Mouse (Mus musculus): Measurements from ENCODE around the gene Fut8. TPM values are rescaled to one million over a fixed set of nuclear protein-coding genes. Genes with fewer than 3 reads are reported as not detected.
A peak's percentile ranks its signal among the peaks of the same experiment; 100 is the strongest.

Fut8 gene
- polyA plus RNA-seq, 1 experiment from 2014 or later: 29.6 TPM

DNA sequence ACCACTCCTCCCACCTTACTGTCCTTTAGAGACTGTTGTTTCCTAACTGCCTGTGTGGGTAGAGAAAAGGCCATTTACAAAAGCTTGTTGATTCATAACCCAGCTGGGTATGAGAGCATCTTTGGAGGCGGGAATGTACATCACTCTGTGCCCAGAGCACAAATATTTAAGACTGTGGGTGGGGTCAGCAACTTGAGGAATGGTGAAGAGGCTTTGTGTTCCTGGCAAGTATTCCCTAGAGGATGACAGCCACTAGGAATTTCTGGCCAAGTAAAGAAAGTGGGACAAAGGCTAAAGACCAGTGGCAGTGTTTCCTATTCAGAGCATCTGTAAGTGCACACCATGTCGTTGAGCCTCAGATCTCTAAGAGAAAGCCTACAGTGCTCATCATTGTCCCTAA, 242.0 kb downstream of the Fut8 start:
- TF ChIP-seq CTCF (IDR thresholded peaks at IDR 0.05; ENCODE audit: low read depth): no peak
- H3K4me2 ChIP-seq (ENCODE audit: low read length): no peak overlapping the region
- H3K4me3 ChIP-seq (replicated peaks; ENCODE audit: low read depth, low read length): no peak overlapping the region
- H3K27me3 ChIP-seq (ENCODE audit: insufficient read depth, low read length): no peaks in the 10 kb centered on the region
- no peak for ATAC-seq (replicated peaks; ENCODE audit: low FRiP score, low read depth)
- no peaks in the 10 kb centered on the region for H3K36me3 ChIP-seq (ENCODE audit: insufficient read depth, low read length)
- DNase-seq (ENCODE audit: low spot score): no peak
- H3K27ac ChIP-seq: no peak overlapping the region
- H3K9ac ChIP-seq (ENCODE audit: low read depth, low read length): no peak overlapping the region
- H3K4me1 ChIP-seq (replicated peaks; ENCODE audit: insufficient read depth, low read length): no peaks in the 10 kb centered on the region
- no peaks in the 10 kb centered on the region for H3K9me3 ChIP-seq (replicated peaks; ENCODE audit: low read length)
- WGBS: 87% methylated on average over 2 of the region's 2 CpGs

DNA sequence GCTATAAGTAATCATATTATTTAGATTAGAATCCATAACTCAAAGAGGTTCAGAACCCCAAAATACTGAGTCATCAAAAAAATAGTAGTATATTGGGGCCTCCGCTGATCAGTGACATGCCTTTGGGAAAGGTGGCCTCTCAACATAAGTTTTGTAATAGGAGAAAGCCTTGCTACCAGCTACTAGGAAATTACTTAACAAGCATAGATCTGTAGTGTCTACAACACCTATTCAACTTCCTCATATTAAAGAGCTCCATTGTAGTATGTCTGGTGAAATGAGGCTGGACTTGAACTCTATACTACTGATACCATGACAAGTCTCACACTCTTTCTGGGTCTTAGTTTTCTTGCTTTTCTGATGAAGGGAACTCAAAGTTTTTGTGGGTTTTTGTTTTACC, 243.2 kb downstream of the Fut8 start:
- H3K4me2 ChIP-seq (ENCODE audit: low read length): no peak overlapping the region
- H3K36me3 ChIP-seq (ENCODE audit: insufficient read depth, low read length): no peaks in the 10 kb centered on the region
- TF ChIP-seq CTCF (IDR thresholded peaks at IDR 0.05; ENCODE audit: low read depth): no peak
- DNase-seq (ENCODE audit: low spot score) (no peak), ATAC-seq (replicated peaks; ENCODE audit: low FRiP score, low read depth) (no peak)
- H3K4me3 ChIP-seq (replicated peaks; ENCODE audit: low read depth, low read length): no peak overlapping the region
- WGBS: 93% methylated on average over 1 of the region's 1 CpGs
- H3K9me3 ChIP-seq (replicated peaks; ENCODE audit: low read length): no peaks in the 10 kb centered on the region
- no peak overlapping the region for H3K27ac ChIP-seq
- H3K27me3 ChIP-seq (ENCODE audit: insufficient read depth, low read length): no peaks in the 10 kb centered on the region
- H3K9ac ChIP-seq (ENCODE audit: low read depth, low read length): no peak overlapping the region
- no peaks in the 10 kb centered on the region for H3K4me1 ChIP-seq (replicated peaks; ENCODE audit: insufficient read depth, low read length)

DNA sequence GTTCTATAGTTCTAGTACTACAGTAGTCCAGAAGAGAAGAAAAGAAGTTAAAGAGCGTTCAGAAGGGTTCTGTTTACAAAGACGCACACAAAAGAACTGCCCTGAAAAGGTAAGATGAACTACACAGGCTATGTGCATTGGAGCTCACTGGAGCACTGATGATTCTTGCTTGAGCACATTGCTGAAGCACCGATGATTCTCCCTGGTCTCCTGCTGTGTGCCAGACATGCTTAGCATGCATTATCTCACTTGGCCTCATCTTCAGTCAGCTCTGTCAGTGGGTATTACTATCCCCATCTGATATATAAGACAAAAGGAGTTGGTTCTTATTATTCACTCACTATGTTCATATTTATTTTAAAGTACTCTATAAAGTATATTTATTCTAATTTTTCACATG, 243.9 kb downstream of the Fut8 start:
- Histone ChIP-seq H3K27me3 (ENCODE audit: insufficient read depth, low read length) (no peaks in the 10 kb centered on the region), H3K4me2 (ENCODE audit: low read length) (no peak overlapping the region), H3K4me3 (replicated peaks; ENCODE audit: low read depth, low read length) (no peak overlapping the region), H3K27ac (no peak overlapping the region), H3K9me3 (replicated peaks; ENCODE audit: low read length) (no peaks in the 10 kb centered on the region), H3K36me3 (ENCODE audit: insufficient read depth, low read length) (no peaks in the 10 kb centered on the region), H3K9ac (ENCODE audit: low read depth, low read length) (no peak overlapping the region), H3K4me1 (replicated peaks; ENCODE audit: insufficient read depth, low read length) (no peaks in the 10 kb centered on the region)
- 85% methylated on average over 3 of the region's 3 CpGs for whole genome bisulfite sequencing
- no peak for ATAC-seq (replicated peaks; ENCODE audit: low FRiP score, low read depth)
- no peak for TF ChIP-seq CTCF (IDR thresholded peaks at IDR 0.05; ENCODE audit: low read depth)
- no peak for DNase-seq (ENCODE audit: low spot score)

DNA sequence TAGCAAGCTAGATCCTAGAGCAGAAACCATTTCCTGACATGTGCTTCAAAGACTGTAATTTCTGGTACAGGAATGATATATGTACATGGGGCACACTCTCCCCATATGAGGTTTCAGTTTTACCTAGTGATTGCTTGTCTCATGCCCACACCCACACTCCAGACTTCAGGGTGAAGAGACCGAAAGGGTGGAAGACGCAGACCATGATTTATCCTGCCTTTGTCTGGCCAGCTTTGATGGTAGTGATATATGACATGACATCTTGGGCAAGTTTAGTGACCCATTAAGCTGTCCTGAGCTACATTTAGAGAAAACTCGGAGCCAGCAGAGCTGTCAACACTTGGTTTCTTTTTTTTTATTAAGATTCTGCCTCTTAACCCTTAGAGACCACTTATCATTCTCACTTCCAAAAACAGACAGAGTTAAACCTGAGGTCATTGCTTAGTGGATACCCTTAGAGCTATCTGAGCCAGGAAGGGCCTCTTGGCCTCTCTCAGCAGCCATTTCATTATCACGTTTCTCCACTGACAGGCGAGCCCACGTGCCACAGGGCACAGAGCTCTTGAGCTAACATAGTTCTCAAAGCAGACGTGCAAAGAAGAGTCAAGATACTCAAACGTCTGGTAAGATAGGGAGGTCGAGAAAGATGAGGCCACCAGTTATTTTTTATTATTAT, 245.4 kb downstream of the Fut8 start:
- Histone ChIP-seq H3K27ac (no peak overlapping the region), H3K4me3 (replicated peaks; ENCODE audit: low read depth, low read length) (no peak overlapping the region), H3K9me3 (replicated peaks; ENCODE audit: low read length) (no peaks in the 10 kb centered on the region), H3K9ac (ENCODE audit: low read depth, low read length) (no peak overlapping the region), H3K4me2 (ENCODE audit: low read length) (no peak overlapping the region), H3K36me3 (ENCODE audit: insufficient read depth, low read length) (no peaks in the 10 kb centered on the region), H3K27me3 (ENCODE audit: insufficient read depth, low read length) (no peaks in the 10 kb centered on the region), H3K4me1 (replicated peaks; ENCODE audit: insufficient read depth, low read length) (no peaks in the 10 kb centered on the region)
- no peak for TF ChIP-seq CTCF (IDR thresholded peaks at IDR 0.05; ENCODE audit: low read depth)
- WGBS: 16% methylated on average over 9 of the region's 9 CpGs
- ATAC-seq (replicated peaks; ENCODE audit: low FRiP score, low read depth) (peak; percentile 57; the same call in 1 of the 2 replicates), DNase-seq (ENCODE audit: low spot score) (peak; percentile 73)

DNA sequence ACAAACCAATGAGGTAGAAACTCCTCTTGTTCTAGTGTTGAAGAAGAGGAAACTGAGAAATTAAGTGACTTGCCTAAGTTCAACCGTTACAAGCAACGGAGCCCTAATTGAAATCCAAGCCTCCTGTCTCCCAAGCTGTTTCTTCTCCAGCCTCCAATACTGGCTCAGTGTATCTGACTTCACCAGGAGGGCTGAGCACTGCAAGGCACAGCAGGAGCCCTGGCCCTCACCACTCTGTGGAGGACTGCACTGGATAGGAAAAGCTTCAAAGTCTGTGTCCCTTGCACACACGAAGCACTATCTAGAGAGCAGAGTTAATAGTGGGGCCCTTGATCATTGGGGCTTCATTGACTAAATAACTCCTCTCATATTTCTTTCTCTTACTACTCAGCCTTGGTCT, 246.8 kb downstream of the Fut8 start:
- Histone ChIP-seq H3K4me3 (replicated peaks; ENCODE audit: low read depth, low read length) (no peak overlapping the region), H3K27me3 (ENCODE audit: insufficient read depth, low read length) (no peaks in the 10 kb centered on the region), H3K9me3 (replicated peaks; ENCODE audit: low read length) (no peaks in the 10 kb centered on the region), H3K27ac (no peak overlapping the region), H3K4me2 (ENCODE audit: low read length) (no peak overlapping the region), H3K36me3 (ENCODE audit: insufficient read depth, low read length) (no peaks in the 10 kb centered on the region), H3K9ac (ENCODE audit: low read depth, low read length) (no peak overlapping the region), H3K4me1 (replicated peaks; ENCODE audit: insufficient read depth, low read length) (no peaks in the 10 kb centered on the region)
- no peak for ATAC-seq (replicated peaks; ENCODE audit: low FRiP score, low read depth)
- WGBS: 45% methylated on average over 3 of the region's 3 CpGs
- no peak for TF ChIP-seq CTCF (IDR thresholded peaks at IDR 0.05; ENCODE audit: low read depth)
- DNase-seq (ENCODE audit: low spot score): no peak

DNA sequence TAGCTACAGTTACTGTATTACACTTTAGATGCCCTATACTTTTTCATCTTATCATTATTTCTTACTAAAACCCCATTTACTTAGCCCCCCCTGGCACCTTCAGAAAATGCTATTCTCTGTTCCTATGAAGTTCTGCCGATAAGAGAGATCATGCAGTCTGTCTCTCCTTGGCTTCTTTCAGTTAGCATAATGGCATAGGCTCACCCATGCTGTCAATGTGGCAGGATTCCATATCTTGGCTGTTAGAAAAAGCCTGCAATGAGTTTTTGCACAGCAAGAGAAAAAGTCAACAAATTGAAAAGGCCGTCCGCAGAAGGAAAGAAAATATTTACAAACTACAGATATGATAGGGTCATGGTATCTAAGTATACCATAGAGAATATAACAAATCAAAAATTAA, 253.6 kb downstream of the Fut8 start:
- Histone ChIP-seq H3K9ac (ENCODE audit: low read depth, low read length) (no peak overlapping the region), H3K4me2 (ENCODE audit: low read length) (no peak overlapping the region), H3K4me3 (replicated peaks; ENCODE audit: low read depth, low read length) (no peak overlapping the region), H3K4me1 (replicated peaks; ENCODE audit: insufficient read depth, low read length) (no peaks in the 10 kb centered on the region), H3K27me3 (ENCODE audit: insufficient read depth, low read length) (no peaks in the 10 kb centered on the region), H3K27ac (no peak overlapping the region), H3K36me3 (ENCODE audit: insufficient read depth, low read length) (no peaks in the 10 kb centered on the region), H3K9me3 (replicated peaks; ENCODE audit: low read length) (no peaks in the 10 kb centered on the region)
- no peak for DNase-seq (ENCODE audit: low spot score)
- no peak for ATAC-seq (replicated peaks; ENCODE audit: low FRiP score, low read depth)
- no peak for TF ChIP-seq CTCF (IDR thresholded peaks at IDR 0.05; ENCODE audit: low read depth)
- WGBS: 88% methylated on average over 3 of the region's 3 CpGs

DNA sequence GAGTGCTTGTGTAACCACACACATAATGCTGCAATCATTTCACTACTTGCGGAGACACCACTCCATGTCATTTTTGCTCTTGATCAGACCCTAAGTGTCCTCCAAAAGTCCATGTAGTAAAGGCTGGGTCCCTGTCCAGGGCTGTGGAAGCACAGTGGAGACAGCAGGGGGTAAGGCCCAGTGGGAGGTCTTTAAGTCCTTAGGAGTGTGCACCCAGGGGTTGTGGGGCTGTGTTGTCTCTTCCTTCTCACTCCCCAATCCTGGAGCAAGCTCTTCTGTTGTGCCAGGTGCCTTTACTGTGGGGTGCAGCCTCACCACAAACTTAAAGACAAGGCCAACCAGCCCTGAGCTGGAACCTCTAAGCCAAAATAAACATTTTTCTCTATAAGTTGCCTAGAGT, 257.9 kb downstream of the Fut8 start:
- H3K36me3 ChIP-seq (ENCODE audit: insufficient read depth, low read length): no peaks in the 10 kb centered on the region
- no peaks in the 10 kb centered on the region for H3K4me1 ChIP-seq (replicated peaks; ENCODE audit: insufficient read depth, low read length)
- DNase-seq (ENCODE audit: low spot score) (no peak), ATAC-seq (replicated peaks; ENCODE audit: low FRiP score, low read depth) (no peak)
- TF ChIP-seq CTCF (IDR thresholded peaks at IDR 0.05; ENCODE audit: low read depth): no peak
- no peak overlapping the region for H3K4me2 ChIP-seq (ENCODE audit: low read length)
- no peak overlapping the region for H3K27ac ChIP-seq
- WGBS: 97% methylated on average over 1 of the region's 1 CpGs
- H3K9me3 ChIP-seq (replicated peaks; ENCODE audit: low read length): no peaks in the 10 kb centered on the region
- no peak overlapping the region for H3K4me3 ChIP-seq (replicated peaks; ENCODE audit: low read depth, low read length)
- H3K9ac ChIP-seq (ENCODE audit: low read depth, low read length): no peak overlapping the region
- H3K27me3 ChIP-seq (ENCODE audit: insufficient read depth, low read length): no peaks in the 10 kb centered on the region

All from kidney, postnatal 0 days (tissue).